Mouse (Mus musculus) left cerebral cortex, adult 11 months (tissue): ENCODE data around the gene Plppr3.

ENCODE experiments used
- DNase-seq: peaks from one replicate; pipeline ENCODE4 v3.0.0; 2022; ENCODE audit warnings: low spot score

Plppr3 gene

GRCm38 (mm10) chr10:79818225-79818624 lies 56.2 kb downstream of the Plppr3 start:
- DNase-seq, result no peak

GRCm38 (mm10) chr10:79817111-79817510 lies 57.3 kb downstream of the Plppr3 start:
- no peak for DNase-seq

- no peak for DNase-seq
Observed at GRCm38 (mm10) chr10:79815671-79816494, 58.6 kb downstream of the Plppr3 start.

GRCm38 (mm10) chr10:79814271-79814842 lies 60.1 kb downstream of the Plppr3 start:
- DNase-seq, result no peak

GRCm38 (mm10) chr10:79811736-79812637 lies 62.4 kb downstream of the Plppr3 start:
- DNase-seq, result peak; percentile 62
